Mouse (Mus musculus) olfactory bulb, adult 2 months (tissue): Measurements from ENCODE around the gene Wfikkn1. TPM values are rescaled to one million over a fixed set of nuclear protein-coding genes. Genes with fewer than 3 reads are reported as not detected.
A peak's percentile ranks its signal among the peaks of the same experiment; 100 is the strongest.

Experiments used
- H3K27ac ChIP-seq: fragments of 200-500 bp; 2 replicates; pipeline ENCODE4 v1.5.1; 2012; ENCODE audit warnings: low read depth, low read length; ENCODE audit not compliant: insufficient read depth
- H3K4me1 ChIP-seq: fragments of 200-500 bp; 2 replicates; pipeline ENCODE4 v1.6.1; 2012; ENCODE audit warnings: low read length; ENCODE audit not compliant: control insufficient read depth, insufficient read depth
- H3K4me3 ChIP-seq: fragments of 200-500 bp; 2 replicates; pipeline ENCODE4 v1.5.1; 2012; ENCODE audit warnings: mild to moderate bottlenecking, low read depth, low read length, moderate library complexity; ENCODE audit not compliant: insufficient read depth
- CTCF ChIP-seq: fragments of 200-500 bp; IDR thresholded peaks from 2 replicates; pipeline ENCODE4 v1.5.1; 2012; ENCODE audit warnings: low read depth, mild to moderate bottlenecking, low read length, moderate library complexity; ENCODE audit not compliant: insufficient read depth
- POLR2A ChIP-seq: fragments of 200-500 bp; IDR thresholded peaks from 2 replicates; pipeline ENCODE4 v1.6.1; 2012; ENCODE audit warnings: mild to moderate bottlenecking, low read depth, low read length, moderate library complexity; ENCODE audit not compliant: insufficient read depth
- WGBS: fragments of 180-500 bp; shearing (Covaris S2); methylation state at CpG from one replicate; pipeline ENCODE4 v1.1.7; 2018; 5-methylcytosine and 5-hydroxymethylcytosine counted together
- polyA plus RNA-seq: library from polyadenylated mRNA; stranded (reverse); fragments of >200 nt; gene quantifications from 2 replicates; pipeline ENCODE4 v1.2.4, GENCODE M21; 2012; ENCODE audit warnings: low replicate concordance; ENCODE audit not compliant: missing spikeins, insufficient read depth, insufficient read length

Gene Wfikkn1
- polyA plus RNA-seq, 1 experiment: not detected

DNA sequence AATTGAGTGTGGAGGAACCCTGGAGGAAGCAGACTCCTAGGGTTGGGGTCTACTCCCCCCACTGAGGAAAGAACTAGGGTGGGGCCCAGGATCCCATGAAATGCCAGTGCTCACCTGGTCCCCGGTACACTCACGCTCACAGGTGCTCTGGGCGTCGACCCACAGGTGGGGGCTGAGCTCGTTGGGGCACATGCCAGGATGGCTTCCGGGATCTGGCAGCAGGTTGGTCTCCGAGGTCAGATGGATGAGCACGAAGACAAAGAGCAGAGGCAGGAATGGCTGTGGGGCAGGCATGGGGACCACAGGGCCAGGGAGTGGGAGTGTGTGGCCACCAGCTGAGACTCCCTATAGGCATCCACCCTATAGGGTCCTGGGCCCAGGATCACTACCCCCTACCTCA, 908 bp downstream of the Wfikkn1 start:
- Histone ChIP-seq H3K4me3 (no peak overlapping the region), H3K4me1 (peaks cover 27% of the 10 kb centered on the region), H3K27ac (no peak overlapping the region)
- WGBS: 73% methylated on average over 8 of the region's 8 CpGs
- TF ChIP-seq CTCF: no peak
- TF ChIP-seq POLR2A: no peak

DNA sequence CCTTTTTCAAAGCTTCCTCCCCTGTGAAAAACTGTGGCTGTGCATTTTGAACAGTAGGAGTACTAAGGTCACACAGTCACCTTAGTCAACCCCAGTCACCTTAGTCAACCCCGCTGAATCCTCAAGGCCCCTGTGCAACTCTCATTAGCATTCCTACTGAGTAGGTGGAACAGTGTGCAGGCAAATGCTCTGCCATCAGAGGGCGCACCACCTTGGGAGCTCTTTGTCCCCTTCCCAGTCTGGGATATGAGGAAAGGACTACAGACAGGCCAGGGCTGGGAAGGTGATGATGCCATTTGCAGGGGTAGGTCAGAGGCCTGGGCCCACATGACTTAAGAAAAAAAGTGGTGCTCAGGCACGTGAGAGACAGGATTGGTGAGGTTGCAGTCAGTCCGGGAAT, 1.4 kb downstream of the Wfikkn1 start:
- TF ChIP-seq POLR2A: no peak
- no peak for TF ChIP-seq CTCF
- Histone ChIP-seq H3K4me1 (peaks cover 27% of the 10 kb centered on the region), H3K27ac (no peak overlapping the region), H3K4me3 (no peak overlapping the region)
- 56% methylated on average over 4 of the region's 4 CpGs for WGBS

DNA sequence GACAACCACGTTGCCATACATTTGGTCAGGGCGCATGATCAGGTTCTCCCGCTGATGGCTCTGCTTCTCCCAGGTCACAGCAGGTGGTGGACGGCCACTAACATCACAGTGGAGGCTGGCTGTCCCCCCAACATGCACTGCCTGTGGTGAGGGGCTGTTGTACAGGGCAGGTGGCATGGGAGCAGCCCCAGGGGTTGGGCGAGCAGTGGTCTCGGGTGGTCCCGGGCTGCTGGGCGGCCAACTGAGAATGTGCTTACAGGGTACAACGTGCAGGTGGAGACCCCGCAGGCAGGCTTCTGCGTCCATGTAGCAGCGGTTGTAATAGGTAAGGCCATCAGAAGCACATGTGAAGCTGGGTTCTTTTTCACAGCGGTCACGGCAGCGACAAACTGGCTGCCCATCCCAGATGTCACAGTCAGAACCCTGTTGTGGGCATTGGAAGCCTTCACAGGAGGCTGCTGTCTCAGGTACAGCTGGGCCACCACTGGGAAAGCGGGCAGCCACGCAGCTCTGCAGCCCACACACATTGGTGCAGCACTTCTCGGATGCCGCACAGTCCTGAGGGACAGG, 2.0 kb downstream of the Wfikkn1 start:
- 90% methylated on average over 19 of the region's 19 CpGs for WGBS
- TF ChIP-seq CTCF (no peak), POLR2A (no peak)
- H3K4me1 ChIP-seq: peaks cover 30% of the 10 kb centered on the region
- H3K4me3 ChIP-seq: no peak overlapping the region
- H3K27ac ChIP-seq: no peak overlapping the region

DNA sequence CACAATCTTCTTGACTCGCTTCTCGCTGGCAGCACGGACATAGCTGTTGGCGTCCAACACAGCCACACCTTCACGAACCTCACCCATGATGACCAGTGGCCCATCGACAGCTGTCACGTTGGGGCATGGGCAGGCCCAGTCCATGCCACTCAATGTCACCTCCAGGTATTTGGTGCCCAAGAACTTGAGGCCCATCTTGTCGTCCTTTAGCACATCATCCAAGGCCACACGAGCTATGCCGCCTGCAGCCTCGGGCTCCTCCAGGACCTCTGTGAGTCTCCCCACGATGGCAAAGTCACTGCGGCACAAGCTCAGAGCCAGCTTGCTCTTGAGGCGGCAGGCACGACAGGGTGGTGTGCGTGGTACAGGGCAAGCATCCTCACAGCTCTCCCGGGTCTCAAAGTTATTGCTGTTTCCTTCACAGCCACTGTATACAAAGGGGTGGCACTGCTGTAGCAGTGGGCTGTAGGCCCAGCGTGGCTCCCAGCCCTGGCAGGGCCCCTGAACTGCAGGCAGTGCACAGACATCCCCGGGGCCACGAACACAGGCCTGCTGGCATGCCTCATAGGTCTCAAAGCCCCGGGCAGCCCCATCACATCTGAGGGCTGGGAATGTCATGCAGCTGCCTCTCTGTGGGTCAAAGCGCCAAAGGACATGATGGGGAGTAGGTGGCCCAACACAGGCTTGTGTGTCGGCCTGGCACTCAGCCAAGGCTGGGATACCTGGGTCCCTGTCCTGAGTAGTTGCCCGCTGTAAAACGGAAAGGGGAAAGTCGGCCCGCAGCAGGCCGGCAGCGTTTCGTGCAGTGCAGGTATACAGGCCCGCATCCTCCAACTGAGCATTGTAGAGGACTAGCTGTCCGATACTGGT, 2.7 kb downstream of the Wfikkn1 start:
- no peak overlapping the region for H3K27ac ChIP-seq
- WGBS: 89% methylated on average over 32 of the region's 32 CpGs
- peaks cover 30% of the 10 kb centered on the region for H3K4me1 ChIP-seq
- TF ChIP-seq CTCF (no peak), POLR2A (no peak)
- H3K4me3 ChIP-seq: no peak overlapping the region

DNA sequence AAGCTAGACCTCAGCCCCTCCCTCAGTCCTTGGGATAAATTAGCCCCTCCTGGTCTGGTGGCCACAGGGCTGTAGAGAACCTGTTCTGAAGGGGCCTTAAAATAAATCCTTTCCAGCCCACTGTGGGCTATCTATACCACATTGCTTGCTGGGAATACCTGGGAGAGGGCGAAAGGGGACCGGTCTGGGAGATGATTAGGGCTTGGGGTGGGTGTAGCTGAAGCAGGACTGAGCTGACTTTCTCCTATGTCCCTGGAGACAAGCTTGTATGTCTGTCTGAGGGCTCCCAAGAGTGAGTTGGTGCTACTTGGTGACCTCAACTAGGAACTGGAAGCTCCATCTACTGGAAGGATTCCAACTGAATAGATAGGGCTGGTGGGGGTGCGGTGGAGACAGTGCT, 3.6 kb downstream of the Wfikkn1 start:
- no peak overlapping the region for H3K4me3 ChIP-seq
- WGBS: 90% methylated on average over 3 of the region's 3 CpGs
- peaks cover 30% of the 10 kb centered on the region for H3K4me1 ChIP-seq
- TF ChIP-seq POLR2A (no peak), CTCF (no peak)
- H3K27ac ChIP-seq: no peak overlapping the region

DNA sequence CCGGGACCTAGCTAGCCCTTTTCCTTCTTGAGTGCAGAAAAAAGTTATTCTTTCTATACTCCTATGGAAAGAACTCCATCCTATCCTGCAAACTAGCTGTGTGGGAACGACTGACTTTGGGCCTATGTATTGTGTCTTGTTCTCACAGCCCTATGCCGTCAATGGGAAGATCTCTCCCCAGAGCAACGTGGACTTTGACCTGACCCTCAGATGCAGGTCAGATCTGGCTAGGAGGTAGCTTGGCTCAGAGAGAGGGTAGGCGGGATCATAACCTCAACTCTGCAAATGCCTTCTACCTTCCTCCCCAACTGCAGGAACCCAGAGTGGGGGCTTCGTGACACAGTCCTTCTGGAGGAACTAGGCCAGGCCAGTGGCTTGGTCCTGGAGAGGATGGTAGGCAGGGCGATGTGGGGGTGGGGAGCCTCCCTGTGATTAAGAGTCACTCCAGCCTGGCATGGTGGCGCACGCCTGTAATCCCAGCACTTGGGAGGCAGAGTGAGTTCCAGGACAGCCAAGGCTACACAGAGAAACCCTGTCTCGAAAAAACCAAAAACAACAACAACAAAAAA, 4.2 kb downstream of the Wfikkn1 start:
- Histone ChIP-seq H3K4me3 (peak overlapping the region; percentile 87), H3K27ac (no peak overlapping the region), H3K4me1 (peaks cover 30% of the 10 kb centered on the region)
- TF ChIP-seq CTCF (no peak), POLR2A (no peak)
- 67% methylated on average over 10 of the region's 10 CpGs for WGBS

DNA sequence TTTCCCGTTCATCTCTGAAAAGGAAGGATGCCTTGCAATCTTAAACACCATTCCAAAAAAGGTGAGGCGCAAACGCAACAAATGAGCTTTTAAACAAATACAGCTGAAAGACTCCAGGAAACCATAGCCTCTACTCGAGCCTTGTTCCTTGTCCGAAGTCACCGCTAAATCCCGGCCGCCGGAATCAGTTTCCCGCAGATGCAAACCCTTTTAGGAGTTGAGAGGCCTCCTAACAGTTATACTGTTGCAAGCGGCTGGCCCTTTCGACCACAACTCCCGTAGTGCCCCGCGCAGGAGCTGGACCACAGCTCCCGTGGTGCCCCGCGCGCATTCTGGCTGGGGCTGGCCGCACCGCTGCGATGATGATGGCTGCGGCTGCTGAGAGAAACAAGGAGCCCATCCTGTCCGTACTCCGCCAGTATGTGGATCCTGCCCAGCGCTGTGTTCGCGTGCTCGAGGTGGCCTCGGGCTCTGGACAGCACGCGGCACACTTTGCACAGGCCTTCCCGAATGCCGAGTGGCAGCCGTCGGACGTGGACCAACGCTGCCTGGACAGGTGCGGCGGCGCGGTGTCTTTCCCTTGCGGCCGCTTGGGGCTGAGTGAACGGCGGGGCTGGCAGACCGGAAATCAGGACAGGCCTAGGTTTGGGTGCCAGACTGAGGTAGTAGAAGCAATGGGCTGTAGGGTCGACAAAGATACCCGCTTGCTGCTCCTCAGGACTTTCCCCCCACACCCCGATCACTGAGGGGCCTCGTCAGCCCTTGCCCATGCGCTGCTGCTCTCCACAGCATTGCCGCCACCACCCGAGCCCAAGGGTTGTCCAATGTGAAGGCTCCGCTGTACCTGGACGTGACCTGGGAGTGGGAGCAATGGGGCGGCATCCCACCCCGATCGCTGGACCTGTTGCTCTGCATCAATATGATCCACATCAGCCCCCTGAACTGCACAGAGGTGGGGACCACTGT, 5.2 kb downstream of the Wfikkn1 start:
- Histone ChIP-seq H3K4me3 (peak overlapping the region; percentile 87), H3K27ac (peak overlapping the region; percentile 96), H3K4me1 (peaks cover 30% of the 10 kb centered on the region)
- WGBS: under 1% methylated on average over 59 of the region's 59 CpGs
- peak; percentile 32; the same call in 1 of the 2 replicates for TF ChIP-seq CTCF
- TF ChIP-seq POLR2A: peak; percentile 84

DNA sequence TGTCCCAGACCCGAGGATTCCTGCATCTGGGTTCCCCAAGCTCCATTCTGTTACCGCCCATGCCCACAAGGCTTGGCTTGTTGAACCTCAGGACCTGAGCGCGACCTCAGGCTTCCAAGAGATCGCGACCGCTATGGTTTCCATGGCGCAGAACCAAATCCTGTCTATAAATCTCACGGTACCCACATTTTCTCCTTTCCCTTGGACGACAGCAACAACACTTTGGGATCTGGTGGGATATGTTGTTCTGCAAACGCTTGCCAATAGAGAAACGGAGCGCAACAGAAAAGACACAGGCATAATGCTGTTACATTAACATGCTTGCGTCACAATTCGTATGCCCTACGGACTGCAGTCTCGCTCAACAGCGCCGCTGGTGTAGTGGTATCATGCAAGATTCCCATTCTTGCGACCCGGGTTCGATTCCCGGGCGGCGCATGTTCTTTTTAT, 5.9 kb downstream of the Wfikkn1 start, which contains the start of gene Mettl26:
Gene Mettl26, plus strand, starts transcription at position 354 of the 450 bp plus-strand sequence.
- peak within 1 kb of the TSS; percentile 96 for H3K27ac ChIP-seq
- no peak for TF ChIP-seq CTCF
- TF ChIP-seq POLR2A: no peak
- H3K4me3 ChIP-seq: peak within 1 kb of the TSS; percentile 87
- under 1% methylated on average over 25 of the region's 25 CpGs for WGBS
- H3K4me1 ChIP-seq: peaks cover 28% of the 10 kb centered on the region
